Mouse (Mus musculus): ENCODE results near the gene Slc22a3. TPM values are rescaled to one million over a fixed set of nuclear protein-coding genes. Genes with fewer than 3 reads are reported as not detected.

Slc22a3 gene
- total and polyA plus RNA-seq, 3 experiments: not detected

DNA sequence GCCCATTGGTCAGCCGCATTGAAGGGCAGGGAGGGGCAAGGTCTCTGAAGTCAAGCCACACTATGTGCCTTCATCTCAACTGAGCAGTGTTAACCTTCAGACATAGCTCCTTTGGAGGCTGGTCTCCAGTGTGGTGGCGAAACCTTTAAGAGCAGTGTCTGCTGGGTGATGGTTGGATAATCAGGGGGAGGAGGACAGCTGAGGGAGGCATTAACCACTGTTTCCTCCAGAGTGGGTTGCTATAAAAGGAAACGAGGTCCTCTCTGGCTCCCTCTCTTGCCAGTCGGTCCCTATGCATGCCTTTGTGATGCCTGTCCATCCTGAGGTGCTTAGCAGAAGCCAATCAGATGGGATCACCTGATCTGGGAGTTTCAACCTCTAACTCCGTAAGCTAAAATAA, 38.8 kb downstream of the Slc22a3 start:
- H3K27ac ChIP-seq (ENCODE audit: insufficient read depth, low read depth): no peak overlapping the region
- dilution Hi-C loops (cut with MboI; ENCODE audit: extremely low pct_ligation_motif_present, extremely low pct_unique_long_range_greater_than_20kb, low sequenced_read_pairs) (no loop called here), in situ Hi-C loops (cut with MboI; ENCODE audit: low pct_ligation_motif_present, low pct_unique_long_range_greater_than_20kb, low sequenced_read_pairs) (no loop called here)
- H3K4me1 ChIP-seq (ENCODE audit: control insufficient read depth in 1 of 2, insufficient read depth in 2 of 2): peaks cover 0 to 9% of the 10 kb centered on the region in 2 experiments; a peak in 1 of 4 replicates
- no peak overlapping the region for H3K9ac ChIP-seq (ENCODE audit: insufficient read depth, low read depth)
- TF ChIP-seq KAT2A (IDR thresholded peaks at IDR 0.05; ENCODE audit: insufficient replicate concordance, low read length) (no peak), RCOR1 (conservative IDR thresholded peaks at IDR 0.05; ENCODE audit: low read depth, low read length) (no peak), MYC (IDR thresholded peaks at IDR 0.05; ENCODE audit: low read depth, low read length) (no peak), ZNF384 (IDR thresholded peaks at IDR 0.05; ENCODE audit: low read depth, low read length) (no peak), SIN3A (IDR thresholded peaks at IDR 0.05; ENCODE audit: low read length) (no peak), EP300 (IDR thresholded peaks at IDR 0.05; ENCODE audit: low read length) (no peak), BHLHE40 (IDR thresholded peaks at IDR 0.05; ENCODE audit: low read depth, low read length) (no peak), JUND (conservative IDR thresholded peaks at IDR 0.05; ENCODE audit: low read depth, low read length) (no peak)
- H3K4me2 ChIP-seq (ENCODE audit: insufficient read depth, low read depth, poor library complexity, severe bottlenecking): no peak overlapping the region
- H3K36me3 ChIP-seq (replicated peaks in 1 of 2; ENCODE audit: control insufficient read depth in 1 of 2, insufficient read depth in 1 of 2, low read length in 1 of 2): no peaks in the 10 kb centered on the region
- H3K27me3 ChIP-seq (replicated peaks): peaks cover 21% of the 10 kb centered on the region
- H3K4me3 ChIP-seq (replicated peaks in 1 of 3; ENCODE audit: low read depth in 2 of 3, low read length in 2 of 3, poor library complexity in 1 of 3): no peak overlapping the region
- no peaks in the 10 kb centered on the region for H3K79me2 ChIP-seq (replicated peaks; ENCODE audit: control insufficient read depth, extremely low read depth, insufficient read depth, poor library complexity, severe bottlenecking)
- DNase-seq (ENCODE audit: extremely low read depth): no peak
- no peaks in the 10 kb centered on the region for H3K9me3 ChIP-seq (replicated peaks; ENCODE audit: low read length)

GRCm38 (mm10) chr17:12467642-12468041, 39.9 kb downstream of the Slc22a3 start:
- Histone ChIP-seq H3K36me3 (replicated peaks in 1 of 2; ENCODE audit: control insufficient read depth in 1 of 2, insufficient read depth in 1 of 2, low read length in 1 of 2) (no peaks in the 10 kb centered on the region), H3K4me3 (replicated peaks in 1 of 3; ENCODE audit: low read depth in 2 of 3, low read length in 2 of 3, poor library complexity in 1 of 3) (no peak overlapping the region), H3K27ac (ENCODE audit: insufficient read depth, low read depth) (no peak overlapping the region), H3K27me3 (replicated peaks) (peaks cover 27% of the 10 kb centered on the region), H3K9me3 (replicated peaks; ENCODE audit: low read length) (no peaks in the 10 kb centered on the region), H3K4me2 (ENCODE audit: insufficient read depth, low read depth, poor library complexity, severe bottlenecking) (no peak overlapping the region), H3K4me1 (ENCODE audit: control insufficient read depth in 1 of 2, insufficient read depth in 2 of 2) (peaks cover 0 to 9% of the 10 kb centered on the region in 2 experiments; a peak in 1 of 4 replicates), H3K79me2 (replicated peaks; ENCODE audit: control insufficient read depth, extremely low read depth, insufficient read depth, poor library complexity, severe bottlenecking) (no peaks in the 10 kb centered on the region), H3K9ac (ENCODE audit: insufficient read depth, low read depth) (no peak overlapping the region)
- in situ Hi-C loops (cut with MboI; ENCODE audit: low pct_ligation_motif_present, low pct_unique_long_range_greater_than_20kb, low sequenced_read_pairs): no loop called here
- dilution Hi-C loops (cut with MboI; ENCODE audit: extremely low pct_ligation_motif_present, extremely low pct_unique_long_range_greater_than_20kb, low sequenced_read_pairs): no loop called here
- TF ChIP-seq ELF1 (IDR thresholded peaks at IDR 0.05; ENCODE audit: low read depth, low read length) (no peak), POLR2A (IDR thresholded peaks at IDR 0.05; ENCODE audit: low read depth, low read length) (no peak), NRF1 (IDR thresholded peaks at IDR 0.05; ENCODE audit: low read depth, low read length) (no peak), ZC3H11A (IDR thresholded peaks at IDR 0.05; ENCODE audit: low read depth, low read length) (no peak), BHLHE40 (IDR thresholded peaks at IDR 0.05; ENCODE audit: low read depth, low read length) (no peak), ETS1 (conservative IDR thresholded peaks at IDR 0.05; ENCODE audit: low read depth, low read length) (no peak), NELFE (IDR thresholded peaks at IDR 0.05; ENCODE audit: low read depth, low read length) (no peak), TBP (conservative IDR thresholded peaks at IDR 0.05; ENCODE audit: low read depth, low read length) (no peak), IRF4 (IDR thresholded peaks at IDR 0.05; ENCODE audit: low read depth, low read length) (no peak), CTCF (conservative IDR thresholded peaks at IDR 0.05 in 1 of 2, IDR thresholded peaks at IDR 0.05 in 1 of 2; ENCODE audit: low read depth in 2 of 2, low read length in 2 of 2) (no peak), PAX5 (IDR thresholded peaks at IDR 0.05; ENCODE audit: low read length) (no peak), MXI1 (IDR thresholded peaks at IDR 0.05; ENCODE audit: low read depth, low read length) (no peak), JUND (conservative IDR thresholded peaks at IDR 0.05; ENCODE audit: low read depth, low read length) (no peak), ZNF384 (IDR thresholded peaks at IDR 0.05; ENCODE audit: low read depth, low read length) (no peak), RCOR1 (conservative IDR thresholded peaks at IDR 0.05; ENCODE audit: low read depth, low read length) (no peak), MYC (IDR thresholded peaks at IDR 0.05; ENCODE audit: low read depth, low read length) (no peak), HCFC1 (IDR thresholded peaks at IDR 0.05; ENCODE audit: low read depth, low read length) (no peak), TCF12 (IDR thresholded peaks at IDR 0.05; ENCODE audit: low read depth, low read length) (no peak)
- no peak for DNase-seq (ENCODE audit: extremely low read depth)
